Mouse (Mus musculus): ENCODE results near the gene Foxj3. TPM values are rescaled to one million over a fixed set of nuclear protein-coding genes. Genes with fewer than 3 reads are reported as not detected.
A peak's percentile ranks its signal among the peaks of the same experiment; 100 is the strongest.
"Not testable (repeated sequence)": the region's sequence is repeated elsewhere in the genome, so short reads cannot be mapped to it uniquely, and the experiment has no call there.

Gene Foxj3
- 7.4 and 7.6 TPM in 2 replicates for polyA plus RNA-seq (2015; fragmentation: Nextera tagmentation; extraction: Ambion mirVana)

- not testable (repeated sequence) for ATAC-seq (ENCODE audit: low FRiP score, low TSS enrichment); H3K9me3 ChIP-seq (ENCODE audit: control insufficient read depth, low read length); H3K4me2 ChIP-seq (replicated peaks; ENCODE audit: low read depth); H3K36me3 ChIP-seq (ENCODE audit: control insufficient read depth, insufficient read depth, low read length); H3K9ac ChIP-seq (ENCODE audit: low read length); H3K4me3 ChIP-seq (ENCODE audit: low read depth, low read length); DNase-seq (ENCODE audit: low spot score); H3K27ac ChIP-seq (replicated peaks); H3K4me1 ChIP-seq (replicated peaks; ENCODE audit: control insufficient read depth, insufficient read depth); H3K27me3 ChIP-seq (ENCODE audit: control insufficient read depth, insufficient read depth, low read length)
- WGBS: 89% methylated on average over 4 of the region's 4 CpGs
Measured at GRCm38 (mm10) chr4:119536615-119537014, at the start of gene Foxj3. TSS of gene Foxj3 (plus strand) at chr4:119537004.

GRCm38 (mm10) chr4:119489666-119490065 is 47.1 kb upstream of the Foxj3 start:
- Histone ChIP-seq H3K27ac (replicated peaks) (no peak overlapping the region), H3K4me3 (ENCODE audit: low read depth, low read length) (no peak overlapping the region), H3K9me3 (ENCODE audit: control insufficient read depth, low read length) (no peaks in the 10 kb centered on the region), H3K36me3 (ENCODE audit: control insufficient read depth, insufficient read depth, low read length) (no peaks in the 10 kb centered on the region), H3K27me3 (ENCODE audit: control insufficient read depth, insufficient read depth, low read length) (0 out of 2 replicates have a peak, but pooled peaks cover 3% of the 10 kb centered on the region), H3K4me2 (replicated peaks; ENCODE audit: low read depth) (no peak overlapping the region), H3K9ac (ENCODE audit: low read length) (no peak overlapping the region), H3K4me1 (replicated peaks; ENCODE audit: control insufficient read depth, insufficient read depth) (no peaks in the 10 kb centered on the region)
- WGBS: 87% methylated on average over 10 of the region's 10 CpGs
- ATAC-seq (ENCODE audit: low FRiP score, low TSS enrichment): no peak
- no peak for TF ChIP-seq CTCF (IDR thresholded peaks at IDR 0.05; ENCODE audit: low read depth)
- TF ChIP-seq EP300 (optimal IDR thresholded peaks at IDR 0.05): no peak
- DNase-seq (ENCODE audit: low spot score): no peak

GRCm38 (mm10) chr4:119490806-119491205 is 46.0 kb upstream of the Foxj3 start:
- WGBS: 80% methylated on average over 3 of the region's 3 CpGs
- H3K36me3 ChIP-seq (ENCODE audit: control insufficient read depth, insufficient read depth, low read length): no peaks in the 10 kb centered on the region
- H3K4me3 ChIP-seq (ENCODE audit: low read depth, low read length): no peak overlapping the region
- no peak overlapping the region for H3K4me2 ChIP-seq (replicated peaks; ENCODE audit: low read depth)
- no peaks in the 10 kb centered on the region for H3K4me1 ChIP-seq (replicated peaks; ENCODE audit: control insufficient read depth, insufficient read depth)
- no peak overlapping the region for H3K9ac ChIP-seq (ENCODE audit: low read length)
- 0 out of 2 replicates have a peak, but pooled peaks cover 3% of the 10 kb centered on the region for H3K27me3 ChIP-seq (ENCODE audit: control insufficient read depth, insufficient read depth, low read length)
- H3K27ac ChIP-seq (replicated peaks): no peak overlapping the region
- no peaks in the 10 kb centered on the region for H3K9me3 ChIP-seq (ENCODE audit: control insufficient read depth, low read length)
- peak; percentile 59 for TF ChIP-seq CTCF (IDR thresholded peaks at IDR 0.05; ENCODE audit: low read depth)
- TF ChIP-seq EP300 (optimal IDR thresholded peaks at IDR 0.05): no peak
- DNase-seq (ENCODE audit: low spot score): peak; percentile 27
- ATAC-seq (ENCODE audit: low FRiP score, low TSS enrichment): no peak

GRCm38 (mm10) chr4:119492291-119492932 is 44.4 kb upstream of the Foxj3 start, which contains the start of gene Rimkla:
TSS of gene Rimkla (minus strand) at chr4:119492628.
- peak; percentile 70 for DNase-seq (ENCODE audit: low spot score)
- Histone ChIP-seq H3K36me3 (ENCODE audit: control insufficient read depth, insufficient read depth, low read length) (no peaks in the 10 kb centered on the region), H3K27me3 (ENCODE audit: control insufficient read depth, insufficient read depth, low read length) (0 out of 2 replicates have a peak, but pooled peaks cover 3% of the 10 kb centered on the region), H3K9me3 (ENCODE audit: control insufficient read depth, low read length) (no peaks in the 10 kb centered on the region), H3K9ac (ENCODE audit: low read length) (peak within 1 kb of the TSS; percentile 55), H3K4me3 (ENCODE audit: low read depth, low read length) (peak within 1 kb of the TSS; percentile 51), H3K4me2 (replicated peaks; ENCODE audit: low read depth) (peak within 1 kb of the TSS; percentile 94), H3K27ac (replicated peaks) (no peak within 1 kb of the TSS), H3K4me1 (replicated peaks; ENCODE audit: control insufficient read depth, insufficient read depth) (no peaks in the 10 kb centered on the region)
- WGBS: under 1% methylated on average over 71 of the region's 77 CpGs
- ATAC-seq (ENCODE audit: low FRiP score, low TSS enrichment): peak; percentile 83
- TF ChIP-seq EP300 (optimal IDR thresholded peaks at IDR 0.05) (no peak), CTCF (IDR thresholded peaks at IDR 0.05; ENCODE audit: low read depth) (no peak)

GRCm38 (mm10) chr4:119492933-119493327 is 43.9 kb upstream of the Foxj3 start:
- DNase-seq (ENCODE audit: low spot score): no peak
- 37% methylated on average over 10 of the region's 10 CpGs for WGBS
- Histone ChIP-seq H3K4me3 (ENCODE audit: low read depth, low read length) (peak overlapping the region; percentile 51), H3K9me3 (ENCODE audit: control insufficient read depth, low read length) (no peaks in the 10 kb centered on the region), H3K9ac (ENCODE audit: low read length) (peak overlapping the region; percentile 55), H3K4me2 (replicated peaks; ENCODE audit: low read depth) (peak overlapping the region; percentile 94), H3K4me1 (replicated peaks; ENCODE audit: control insufficient read depth, insufficient read depth) (no peaks in the 10 kb centered on the region), H3K27me3 (ENCODE audit: control insufficient read depth, insufficient read depth, low read length) (0 out of 2 replicates have a peak, but pooled peaks cover 3% of the 10 kb centered on the region), H3K36me3 (ENCODE audit: control insufficient read depth, insufficient read depth, low read length) (no peaks in the 10 kb centered on the region), H3K27ac (replicated peaks) (no peak overlapping the region)
- TF ChIP-seq EP300 (optimal IDR thresholded peaks at IDR 0.05) (no peak), CTCF (IDR thresholded peaks at IDR 0.05; ENCODE audit: low read depth) (no peak)
- ATAC-seq (ENCODE audit: low FRiP score, low TSS enrichment): no peak

GRCm38 (mm10) chr4:119498319-119498848 is 38.4 kb upstream of the Foxj3 start:
- Histone ChIP-seq H3K9me3 (ENCODE audit: control insufficient read depth, low read length) (no peaks in the 10 kb centered on the region), H3K4me3 (ENCODE audit: low read depth, low read length) (no peak overlapping the region), H3K4me1 (replicated peaks; ENCODE audit: control insufficient read depth, insufficient read depth) (no peaks in the 10 kb centered on the region), H3K4me2 (replicated peaks; ENCODE audit: low read depth) (no peak overlapping the region), H3K36me3 (ENCODE audit: control insufficient read depth, insufficient read depth, low read length) (no peaks in the 10 kb centered on the region), H3K9ac (ENCODE audit: low read length) (no peak overlapping the region), H3K27ac (replicated peaks) (no peak overlapping the region), H3K27me3 (ENCODE audit: control insufficient read depth, insufficient read depth, low read length) (no peaks in the 10 kb centered on the region)
- TF ChIP-seq EP300 (optimal IDR thresholded peaks at IDR 0.05) (no peak), CTCF (IDR thresholded peaks at IDR 0.05; ENCODE audit: low read depth) (no peak)
- DNase-seq (ENCODE audit: low spot score) (no peak), ATAC-seq (ENCODE audit: low FRiP score, low TSS enrichment) (no peak)
- 64% methylated on average over 5 of the region's 5 CpGs for WGBS

Data from stomach, postnatal 0 days (tissue).